Mouse (Mus musculus): ENCODE data around the gene Ebf1.

Ebf1 gene

GRCm38 (mm10) chr11:44953863-44954262, 336.7 kb downstream of the Ebf1 start:
- DNase-seq (ENCODE audit: low spot score in 2 of 2) = no peak

DNA sequence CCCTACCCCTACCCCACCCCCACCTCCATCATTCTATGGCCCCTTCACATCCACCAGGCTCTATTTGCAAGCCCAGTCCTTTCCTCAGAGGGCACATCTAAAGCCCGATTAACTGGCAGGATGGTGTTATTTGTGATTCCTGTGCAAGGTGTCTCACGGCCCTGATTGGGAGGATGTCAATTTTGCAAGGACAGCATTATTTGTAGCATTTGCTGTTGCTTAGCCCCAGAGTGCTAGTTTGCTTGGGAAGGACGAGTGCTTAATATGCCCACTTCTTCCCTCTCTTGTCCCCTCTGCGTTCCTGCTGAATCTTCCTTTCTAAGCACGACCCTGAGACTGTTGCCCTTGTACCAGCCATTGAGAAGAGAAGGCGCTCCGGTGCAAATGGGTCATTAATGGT, 337.2 kb downstream of the Ebf1 start:
- DNase-seq (ENCODE audit: low spot score in 2 of 2) = no peak

DNA sequence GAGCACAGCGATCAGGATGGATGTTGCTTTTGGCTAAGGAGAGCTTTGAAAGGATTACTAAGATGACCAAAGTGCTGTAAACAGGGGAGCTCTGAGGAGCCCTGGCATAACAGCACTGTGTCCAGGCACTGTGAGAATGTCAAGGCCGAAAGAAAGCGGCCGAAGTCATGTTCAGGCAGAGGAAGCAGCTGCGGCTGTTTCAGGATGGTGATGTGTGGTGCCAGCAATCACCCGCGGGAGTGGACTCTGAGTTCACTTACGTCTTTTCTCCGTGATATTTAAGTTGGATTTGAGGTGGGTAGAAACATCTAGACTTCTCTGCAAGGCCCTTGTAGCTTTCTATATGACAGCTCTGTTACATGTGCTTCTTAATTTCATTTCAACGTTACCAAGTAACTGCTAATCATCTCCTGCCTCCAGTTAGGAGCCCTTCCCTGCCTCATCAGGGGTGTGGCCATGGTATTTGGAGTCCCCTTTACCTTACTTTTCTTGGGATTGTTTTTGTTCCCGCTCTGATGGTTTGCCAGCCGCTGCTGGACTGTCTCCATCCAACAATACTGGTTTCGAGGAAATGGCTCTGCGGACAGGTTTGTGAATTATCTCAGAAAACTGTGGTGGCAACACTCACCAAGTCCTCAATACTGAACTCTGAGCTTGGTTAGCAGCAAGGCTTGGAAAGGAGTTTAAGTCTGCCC, 345.8 kb downstream of the Ebf1 start:
- no peak for DNase-seq (ENCODE audit: low spot score in 2 of 2)

GRCm38 (mm10) chr11:44969011-44969410, 351.9 kb downstream of the Ebf1 start:
- DNase-seq (ENCODE audit: low spot score in 2 of 2) = no peak

DNA sequence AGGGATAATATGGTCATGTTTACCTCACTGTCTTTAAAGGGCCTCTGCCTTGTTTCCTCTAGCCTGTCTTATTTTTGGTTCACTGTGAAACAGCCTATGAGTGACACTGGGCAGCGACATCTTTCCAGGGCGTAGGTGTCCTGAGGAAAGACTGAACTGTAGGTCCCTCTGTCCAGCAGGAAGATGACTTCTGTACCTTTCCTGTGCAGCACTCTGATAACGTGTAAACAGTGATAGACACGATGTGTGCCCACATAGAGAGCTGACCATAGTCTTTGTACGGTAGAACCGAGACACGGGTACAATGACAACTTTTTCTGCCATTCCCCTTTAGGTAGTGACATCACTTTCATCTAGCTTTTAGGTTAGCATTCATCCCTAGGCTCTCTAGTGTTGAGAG, 357.2 kb downstream of the Ebf1 start:
- peak in 1 of 2 experiments; percentile 16 for DNase-seq (ENCODE audit: low spot score in 2 of 2)

- peak in 1 of 2 experiments; percentile 42 for DNase-seq (ENCODE audit: low spot score in 2 of 2)
Measured at GRCm38 (mm10) chr11:44975151-44975550, 358.0 kb downstream of the Ebf1 start.

DNA sequence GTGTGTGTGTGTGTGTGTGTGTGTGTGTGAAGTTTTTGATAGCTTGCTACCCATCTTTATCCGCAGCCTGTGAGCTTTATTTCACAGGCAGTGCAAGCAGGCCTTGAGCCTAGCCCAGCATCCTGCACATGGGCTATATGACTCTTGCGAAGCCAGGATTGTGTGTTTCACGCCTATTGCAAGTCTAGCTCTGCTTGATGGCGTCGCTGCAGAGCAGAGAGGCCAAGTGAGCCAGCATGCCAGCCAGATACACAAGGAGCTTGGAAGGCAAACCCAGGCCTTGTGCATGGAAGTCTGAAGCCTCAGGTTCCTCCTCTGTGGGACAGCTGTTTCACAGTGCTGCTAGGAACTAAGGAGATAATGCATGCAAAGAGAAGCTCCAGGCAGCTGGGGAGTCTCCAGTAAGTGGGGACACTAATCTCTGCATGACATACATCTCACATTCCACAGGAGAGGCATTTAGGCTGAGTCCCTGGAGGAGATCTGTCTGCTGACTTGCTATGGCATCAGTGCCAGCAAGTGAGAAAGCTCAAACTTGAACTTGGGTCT, 359.2 kb downstream of the Ebf1 start:
- DNase-seq (ENCODE audit: low spot score in 2 of 2) = peak in 1 of 2 experiments; percentile 50

- DNase-seq (ENCODE audit: low spot score in 2 of 2) = no peak
Measured at GRCm38 (mm10) chr11:44977921-44978397, 360.8 kb downstream of the Ebf1 start.

- DNase-seq (ENCODE audit: low spot score in 2 of 2) = no peak
Measured at GRCm38 (mm10) chr11:44979391-44979790, 362.3 kb downstream of the Ebf1 start.

DNA sequence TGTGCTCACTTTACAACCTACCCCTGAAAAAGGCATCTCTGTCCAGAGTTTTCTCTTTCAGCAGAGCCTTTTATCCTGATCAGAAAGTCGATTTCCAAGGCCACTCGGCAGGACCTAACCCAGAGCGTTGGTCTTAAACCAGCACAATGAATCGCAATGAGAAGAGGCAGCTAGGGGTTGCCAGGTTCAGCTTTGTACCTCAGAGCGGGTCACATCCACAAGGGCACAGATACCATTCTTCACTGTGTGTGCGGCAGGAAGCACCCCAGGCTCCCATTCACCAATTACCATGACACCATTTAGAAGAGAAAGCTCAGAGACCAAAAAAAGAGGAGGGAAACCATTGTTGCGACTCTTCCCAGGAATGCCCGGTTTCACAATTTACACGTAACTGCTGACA, 365.1 kb downstream of the Ebf1 start:
- DNase-seq (ENCODE audit: low spot score in 2 of 2) = no peak

- DNase-seq (ENCODE audit: low spot score in 2 of 2) = no peak
Measured at GRCm38 (mm10) chr11:44983961-44984360, 366.8 kb downstream of the Ebf1 start.

GRCm38 (mm10) chr11:44984381-44984780, 367.3 kb downstream of the Ebf1 start:
- DNase-seq (ENCODE audit: low spot score in 2 of 2) = no peak

DNA sequence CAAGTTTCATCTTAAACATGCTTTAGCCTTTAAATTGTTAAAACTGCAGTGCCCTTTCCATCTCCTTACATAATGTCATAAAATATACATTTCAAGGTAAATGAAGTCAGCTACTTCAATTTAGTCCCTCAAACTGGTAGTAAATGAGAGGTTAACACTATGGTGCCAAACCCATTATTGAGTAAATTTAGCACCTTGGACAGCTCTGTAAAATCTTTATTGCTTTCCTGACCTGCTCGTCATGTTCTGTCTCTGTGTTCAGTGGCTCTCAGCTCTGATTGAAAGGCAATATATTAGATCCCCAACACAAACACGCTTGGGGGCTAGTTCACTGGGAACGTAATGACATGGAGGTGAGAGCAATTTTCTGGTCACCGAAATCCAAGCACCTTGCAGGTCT, 370.7 kb downstream of the Ebf1 start:
- no peak for DNase-seq (ENCODE audit: low spot score in 2 of 2)

- DNase-seq (ENCODE audit: low spot score in 2 of 2) = peak in 1 of 2 experiments; percentile 22
Measured at GRCm38 (mm10) chr11:45002681-45003286, 385.7 kb downstream of the Ebf1 start.

DNA sequence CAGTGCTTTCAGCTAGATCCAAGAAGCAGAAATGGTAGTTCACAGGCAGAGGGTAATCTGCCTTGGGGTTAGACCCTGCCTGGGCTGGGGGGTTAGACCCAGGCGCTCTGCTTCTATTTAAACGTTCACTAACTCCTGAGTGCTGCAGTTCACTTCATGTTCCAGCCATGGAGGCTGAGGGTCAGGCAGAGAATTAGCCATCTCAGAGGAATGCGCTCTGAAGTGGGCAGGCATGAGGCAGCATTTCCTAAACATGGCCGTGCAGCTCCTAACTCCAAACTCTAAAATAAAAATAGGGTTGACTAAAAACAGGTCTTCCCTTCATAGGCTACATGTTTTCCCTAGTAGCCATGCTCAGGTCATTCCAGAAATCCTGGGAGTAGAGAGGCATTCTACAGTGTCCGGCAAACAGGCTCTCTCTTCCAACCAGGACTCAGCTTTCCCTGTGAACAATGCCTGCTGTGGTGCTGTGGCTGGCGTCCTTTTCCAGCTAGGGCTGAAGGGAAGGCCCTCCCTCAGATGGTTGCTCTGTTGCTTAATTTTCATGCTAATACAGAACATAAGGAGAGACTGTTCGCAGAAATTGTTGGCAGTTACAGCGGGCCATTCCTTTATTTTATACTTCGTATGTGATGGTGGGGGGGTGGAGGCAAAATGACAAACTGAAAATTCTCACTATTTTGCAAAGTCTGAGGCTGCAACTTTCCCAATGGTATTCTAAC, 386.8 kb downstream of the Ebf1 start:
- DNase-seq (ENCODE audit: low spot score in 2 of 2) = peak in 1 of 2 experiments; percentile 54

GRCm38 (mm10) chr11:45007311-45007710, 390.2 kb downstream of the Ebf1 start:
- DNase-seq (ENCODE audit: low spot score in 2 of 2) = peak in 1 of 2 experiments; percentile 51

DNA sequence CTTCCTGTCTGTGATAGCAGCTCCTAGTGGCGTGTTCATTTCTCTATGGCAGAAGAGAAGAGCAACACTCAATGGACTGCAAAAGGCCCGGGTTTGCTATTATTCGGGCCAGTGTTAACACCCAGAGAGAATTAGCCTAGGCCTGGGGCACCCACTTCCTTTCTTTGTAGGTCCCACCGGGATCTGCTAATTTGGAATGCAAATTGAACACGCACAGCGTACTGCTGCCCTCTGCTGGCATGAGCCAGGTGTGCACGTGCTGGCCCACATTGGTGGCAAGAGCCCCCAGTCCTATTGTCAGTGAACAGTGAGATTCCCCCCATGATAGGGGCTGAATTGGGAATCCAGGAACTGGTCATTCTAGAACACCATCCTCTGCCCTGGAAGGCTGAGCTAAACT, 391.0 kb downstream of the Ebf1 start:
- DNase-seq (ENCODE audit: low spot score in 2 of 2) = peak; percentile 54 to 79

DNA sequence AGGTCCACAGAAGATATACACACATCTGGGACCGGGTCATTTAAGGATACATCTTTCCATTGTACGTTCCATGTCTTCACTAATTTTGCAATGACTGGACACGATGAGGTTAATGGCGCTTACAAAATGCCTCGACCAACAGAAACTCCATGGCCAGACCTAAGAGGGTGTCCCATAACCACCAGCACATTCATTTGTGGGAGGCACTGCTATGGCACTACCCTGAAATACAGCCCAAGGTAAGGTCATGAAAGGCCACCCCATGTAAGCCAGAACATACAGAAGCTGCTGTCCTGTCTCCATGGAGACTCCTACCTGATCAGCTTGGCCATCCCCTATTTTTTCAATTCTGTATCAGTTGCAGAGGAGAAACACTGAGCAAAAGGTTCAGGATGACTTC, 391.6 kb downstream of the Ebf1 start:
- DNase-seq (ENCODE audit: low spot score in 2 of 2) = peak in 1 of 2 experiments; percentile 20

GRCm38 (mm10) chr11:45012081-45012480, 395.0 kb downstream of the Ebf1 start:
- no peak for DNase-seq (ENCODE audit: low spot score in 2 of 2)

- no peak for DNase-seq (ENCODE audit: low spot score in 2 of 2)
Measured at GRCm38 (mm10) chr11:45017493-45017892, 400.4 kb downstream of the Ebf1 start.

DNA sequence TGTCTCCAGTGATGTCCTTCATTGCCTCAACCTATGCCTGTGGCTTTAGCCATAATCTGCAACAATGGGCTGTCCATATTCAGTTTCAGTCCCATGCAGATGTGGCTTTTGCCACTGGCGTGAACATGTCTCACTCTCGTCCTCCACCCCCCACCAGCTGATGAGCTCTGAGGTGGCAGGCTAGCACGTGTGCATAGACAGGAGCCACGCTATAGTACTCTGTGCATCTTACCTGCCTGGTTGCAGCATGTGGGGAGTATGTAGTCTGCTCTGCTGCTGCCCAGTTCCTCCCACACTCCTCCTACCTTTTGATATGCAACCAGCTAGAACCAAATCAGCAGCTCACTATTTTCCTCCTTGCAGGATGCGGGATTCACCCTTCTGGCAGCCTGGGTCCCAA, 408.9 kb downstream of the Ebf1 start:
- no peak for DNase-seq (ENCODE audit: low spot score in 2 of 2)

DNA sequence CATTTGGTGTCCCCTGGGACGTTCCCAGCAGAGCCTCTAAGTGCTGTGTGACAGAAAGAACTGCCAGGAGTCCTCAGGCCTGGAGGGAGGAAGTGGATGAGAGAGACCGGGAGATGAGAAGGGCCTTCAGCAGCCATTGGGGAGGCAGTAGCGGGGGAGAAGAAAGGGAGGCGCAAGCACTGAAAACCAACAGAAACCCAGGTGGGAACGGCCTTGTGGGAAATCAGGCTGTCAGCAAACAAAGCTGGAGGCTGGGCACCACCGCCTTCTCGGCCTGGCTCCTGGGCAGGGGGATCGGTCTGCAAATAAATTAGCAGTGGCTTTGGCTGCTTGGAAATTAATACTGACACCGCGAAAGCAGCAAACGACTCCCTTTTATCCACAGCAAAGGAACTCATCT, 409.6 kb downstream of the Ebf1 start:
- DNase-seq (ENCODE audit: low spot score in 2 of 2) = no peak

All from urinary bladder, postnatal 4 days (tissue).